Mouse (Mus musculus) testis, adult 2 months (tissue): ENCODE results near the gene Kif9. TPM values are rescaled to one million over a fixed set of nuclear protein-coding genes. Genes with fewer than 3 reads are reported as not detected.
A peak's percentile ranks its signal among the peaks of the same experiment; 100 is the strongest.

Experiments used
- H3K27ac ChIP-seq: fragments of 200-500 bp; 2 replicates; pipeline ENCODE4 v1.5.1; 2012; ENCODE audit warnings: low read depth, low read length; ENCODE audit not compliant: control insufficient read depth, insufficient read depth
- H3K27me3 ChIP-seq: fragments of 200-500 bp; 2 replicates; pipeline ENCODE4 v1.6.1; 2012; ENCODE audit warnings: mild to moderate bottlenecking, low read length, moderate library complexity; ENCODE audit not compliant: control insufficient read depth, insufficient read depth
- H3K36me3 ChIP-seq: fragments of 200-500 bp; 2 replicates; pipeline ENCODE4 v1.6.1; 2012; ENCODE audit warnings: mild to moderate bottlenecking, low read length; ENCODE audit not compliant: control insufficient read depth, insufficient read depth
- H3K4me1 ChIP-seq: fragments of 200-500 bp; 2 replicates; pipeline ENCODE4 v1.6.1; 2012; ENCODE audit warnings: low read length; ENCODE audit not compliant: control insufficient read depth, insufficient read depth
- H3K4me3 ChIP-seq: fragments of 200-500 bp; 2 replicates; pipeline ENCODE4 v1.5.1; 2012; ENCODE audit warnings: low read depth, mild to moderate bottlenecking, low read length, moderate library complexity, mixed read lengths; ENCODE audit not compliant: control insufficient read depth
- CTCF ChIP-seq: fragments of 200-500 bp; IDR thresholded peaks from 2 replicates; pipeline ENCODE4 v1.5.1; 2012; ENCODE audit warnings: low read depth, mild to moderate bottlenecking, inconsistent platforms, low read length, moderate library complexity; ENCODE audit not compliant: control insufficient read depth, insufficient read depth, insufficient replicate concordance
- POLR2A ChIP-seq: fragments of 200-500 bp; IDR thresholded peaks from 2 replicates; pipeline ENCODE4 v1.6.1; 2012; ENCODE audit warnings: low read depth, mild to moderate bottlenecking, inconsistent platforms, low read length, moderate library complexity; ENCODE audit not compliant: control insufficient read depth
- polyA plus RNA-seq: library from polyadenylated mRNA; depleted of rRNA; stranded (reverse); fragments of >200 nt; gene quantifications from 2 replicates; pipeline ENCODE4 v1.2.3, GENCODE M21; 2012

Gene Kif9
- polyA plus RNA-seq, 1 experiment, result 131 TPM

GRCm38 (mm10) chr9:110529002-110529737 lies 52.4 kb downstream of the Kif9 start:
- H3K27ac ChIP-seq, result no peak overlapping the region; the same call in 1 of the 2 replicates
- no peaks in the 10 kb centered on the region for H3K36me3 ChIP-seq
- no peak for TF ChIP-seq CTCF
- TF ChIP-seq POLR2A, result peak; percentile 48; the same call in 1 of the 2 replicates
- H3K4me3 ChIP-seq, result peak overlapping the region; percentile 17; the same call in 1 of the 2 replicates
- no peaks in the 10 kb centered on the region for H3K4me1 ChIP-seq
- no peaks in the 10 kb centered on the region for H3K27me3 ChIP-seq

GRCm38 (mm10) chr9:110530650-110531049 lies 53.9 kb downstream of the Kif9 start:
- peak overlapping the region; percentile 33 for H3K4me3 ChIP-seq
- H3K4me1 ChIP-seq, result no peaks in the 10 kb centered on the region
- no peak for TF ChIP-seq CTCF
- TF ChIP-seq POLR2A, result no peak
- peak overlapping the region; percentile 39; the same call in 1 of the 2 replicates for H3K27ac ChIP-seq
- no peaks in the 10 kb centered on the region for H3K27me3 ChIP-seq
- H3K36me3 ChIP-seq, result no peaks in the 10 kb centered on the region

- H3K4me1 ChIP-seq, result no peaks in the 10 kb centered on the region
- H3K36me3 ChIP-seq, result no peaks in the 10 kb centered on the region
- no peak for TF ChIP-seq POLR2A
- TF ChIP-seq CTCF, result no peak
- H3K4me3 ChIP-seq, result peak overlapping the region; percentile 52
- peak overlapping the region; percentile 12; the same call in 1 of the 2 replicates for H3K27ac ChIP-seq
- no peaks in the 10 kb centered on the region for H3K27me3 ChIP-seq
Observed at GRCm38 (mm10) chr9:110531151-110531791, 54.5 kb downstream of the Kif9 start.

- Histone ChIP-seq H3K36me3 (no peaks in the 10 kb centered on the region), H3K27ac (peak overlapping the region; percentile 98), H3K27me3 (no peaks in the 10 kb centered on the region), H3K4me1 (no peaks in the 10 kb centered on the region), H3K4me3 (peak overlapping the region; percentile 99)
- TF ChIP-seq POLR2A (peak; percentile 57; the same call in 1 of the 2 replicates), CTCF (peak; percentile 31; the same call in 1 of the 2 replicates)
Observed at GRCm38 (mm10) chr9:110531914-110532489, 55.2 kb downstream of the Kif9 start.

GRCm38 (mm10) chr9:110532538-110533291 lies 56.0 kb downstream of the Kif9 start, which contains the start of gene Setd2:
Gene Setd2 (plus strand): TSS chr9:110532597.
- Histone ChIP-seq H3K27ac (peak within 1 kb of the TSS; percentile 99), H3K27me3 (no peaks in the 10 kb centered on the region), H3K4me3 (peak within 1 kb of the TSS; percentile 99), H3K4me1 (no peaks in the 10 kb centered on the region; the same call in 1 of the 2 replicates), H3K36me3 (no peaks in the 10 kb centered on the region)
- TF ChIP-seq POLR2A (peak; percentile 45; the same call in 1 of the 2 replicates), CTCF (no peak)

GRCm38 (mm10) chr9:110533645-110534044 lies 56.9 kb downstream of the Kif9 start:
- Histone ChIP-seq H3K27me3 (no peaks in the 10 kb centered on the region), H3K27ac (peak overlapping the region; percentile 75), H3K4me3 (peak overlapping the region; percentile 69), H3K4me1 (no peaks in the 10 kb centered on the region; the same call in 1 of the 2 replicates), H3K36me3 (no peaks in the 10 kb centered on the region)
- TF ChIP-seq CTCF (no peak), POLR2A (no peak)

GRCm38 (mm10) chr9:110535114-110535513 lies 58.4 kb downstream of the Kif9 start:
- Histone ChIP-seq H3K27me3 (no peaks in the 10 kb centered on the region), H3K36me3 (no peaks in the 10 kb centered on the region), H3K27ac (no peak overlapping the region), H3K4me1 (peaks cover 2% of the 10 kb centered on the region; the same call in 1 of the 2 replicates), H3K4me3 (peak overlapping the region; percentile 50; the same call in 1 of the 2 replicates)
- TF ChIP-seq POLR2A (no peak), CTCF (no peak)
